Mouse (Mus musculus): Measurements from ENCODE around the gene Lbhd2.

GRCm38 (mm10) chr12:111370249-111370648 is 36.4 kb upstream of the Lbhd2 start:
- TF ChIP-seq CTCF (IDR thresholded peaks at IDR 0.05; ENCODE audit: extremely low read depth, insufficient read depth, low read length) = no peak
- TF ChIP-seq POLR2A (IDR thresholded peaks at IDR 0.05; ENCODE audit: extremely low read depth, insufficient read depth, low read length) = no peak

All from cortical plate, adult 2 months (tissue).